Mouse (Mus musculus) forebrain, embryonic 15.5 days (tissue): ENCODE results near the gene Adarb2. TPM values are rescaled to one million over a fixed set of nuclear protein-coding genes. Genes with fewer than 3 reads are reported as not detected.

Experiments used
- ATAC-seq: fragments of 200-750 bp; cut with Nextera tagmentation; replicated peaks from 2 replicates; pipeline ENCODE4 v1.8.0; 2017; ENCODE audit warnings: mild to moderate bottlenecking, moderate TSS enrichment, moderate library complexity
- H3K27ac ChIP-seq: fragments of 300-500 bp; sonication (generic); replicated peaks from 2 replicates; pipeline ENCODE4 v1.5.1; 2015; ENCODE audit warnings: mild to moderate bottlenecking, inconsistent platforms
- H3K27me3 ChIP-seq: fragments of 300-500 bp; sonication (generic); 2 replicates; pipeline ENCODE4 v1.6.1; 2015; ENCODE audit warnings: inconsistent platforms
- H3K36me3 ChIP-seq: fragments of 300-500 bp; sonication (generic); 2 replicates; pipeline ENCODE4 v1.6.1; 2015; ENCODE audit warnings: mild to moderate bottlenecking, inconsistent platforms
- H3K4me1 ChIP-seq: fragments of 300-500 bp; sonication (generic); 2 replicates; pipeline ENCODE4 v1.6.1; 2015; ENCODE audit warnings: inconsistent platforms
- H3K4me2 ChIP-seq: fragments of 300-500 bp; sonication (generic); replicated peaks from 2 replicates; pipeline ENCODE4 v1.6.1; 2015; ENCODE audit warnings: mild to moderate bottlenecking, inconsistent platforms
- H3K4me3 ChIP-seq: fragments of 300-500 bp; sonication (generic); 2 replicates; pipeline ENCODE4 v1.5.1; 2015; ENCODE audit warnings: mild to moderate bottlenecking, inconsistent platforms
- H3K9ac ChIP-seq: fragments of 300-500 bp; sonication (generic); replicated peaks from 2 replicates; pipeline ENCODE4 v1.6.1; 2015; ENCODE audit warnings: mild to moderate bottlenecking, inconsistent platforms
- H3K9me3 ChIP-seq: fragments of 300-500 bp; sonication (generic); 2 replicates; pipeline ENCODE4 v1.6.1; 2016; ENCODE audit warnings: inconsistent platforms
- WGBS: fragments of 180-500 bp; shearing (Covaris S2); methylation state at CpG from one replicate; pipeline ENCODE4 v1.1.7; 2015; ENCODE audit warnings: mixed read lengths; 5-methylcytosine and 5-hydroxymethylcytosine counted together
- polyA plus RNA-seq: library from polyadenylated mRNA; unstranded; fragments of >200 nt; fragmentation: Nextera tagmentation; extraction: Ambion mirVana; gene quantifications from 2 replicates; pipeline ENCODE4 v1.2.1, GENCODE M21; 2015

Adarb2 gene
- polyA plus RNA-seq, 1 experiment from 2014 or later = 19.9 TPM

DNA sequence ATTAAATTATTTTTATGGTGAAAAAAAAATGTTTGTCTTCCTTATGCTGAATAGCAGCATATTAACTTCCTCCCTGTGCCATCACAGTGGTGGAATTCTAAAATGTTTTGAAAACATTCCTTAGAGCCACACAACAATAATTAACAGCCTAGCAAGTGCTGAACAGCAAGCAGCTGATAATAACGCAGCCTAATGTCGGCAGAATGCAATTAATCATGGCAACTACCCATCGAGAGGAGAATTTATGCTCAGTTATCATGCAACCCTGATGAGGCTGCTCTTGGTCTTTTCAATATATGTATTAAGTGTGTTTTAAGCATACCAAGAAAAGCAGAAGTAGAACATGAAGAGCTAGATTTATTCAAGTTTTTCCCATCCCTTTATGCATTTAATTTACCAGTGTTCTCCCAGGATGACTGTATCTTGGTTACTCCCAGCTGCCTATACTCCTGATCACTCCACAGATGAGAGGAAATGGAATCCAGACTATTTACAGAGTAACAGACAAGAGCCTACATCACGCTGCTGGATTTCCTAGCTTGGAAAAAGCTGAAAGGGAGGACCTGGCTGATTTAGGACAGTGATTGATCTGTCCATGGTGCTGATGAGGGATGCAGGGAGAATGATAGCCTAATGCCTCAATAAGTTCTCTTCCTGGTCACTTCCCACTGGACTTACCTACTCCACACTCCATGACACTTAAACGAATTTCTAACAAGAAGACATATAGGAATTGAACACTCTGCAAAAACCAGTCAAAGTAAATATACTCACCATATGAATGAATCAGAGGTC is 113.9 kb downstream of the Adarb2 start:
- 41% methylated on average over 5 of the region's 5 CpGs for WGBS
- no peaks in the 10 kb centered on the region for H3K9me3 ChIP-seq
- no peaks in the 10 kb centered on the region for H3K4me1 ChIP-seq
- no peak overlapping the region for H3K9ac ChIP-seq
- no peaks in the 10 kb centered on the region for H3K27me3 ChIP-seq
- H3K4me3 ChIP-seq = no peak overlapping the region
- H3K36me3 ChIP-seq = no peaks in the 10 kb centered on the region
- H3K27ac ChIP-seq = no peak overlapping the region
- ATAC-seq = no peak
- no peak overlapping the region for H3K4me2 ChIP-seq

GRCm38 (mm10) chr13:8333589-8334455 is 131.2 kb downstream of the Adarb2 start:
- H3K4me1 ChIP-seq = peaks cover 16% of the 10 kb centered on the region
- no peaks in the 10 kb centered on the region for H3K9me3 ChIP-seq
- H3K4me2 ChIP-seq = 0 out of 2 replicates have a peak overlapping the region, but pooled peaks have one; percentile 4
- H3K27me3 ChIP-seq = no peaks in the 10 kb centered on the region
- H3K36me3 ChIP-seq = no peaks in the 10 kb centered on the region
- H3K9ac ChIP-seq = no peak overlapping the region
- 8% methylated on average over 7 of the region's 7 CpGs for WGBS
- H3K4me3 ChIP-seq = no peak overlapping the region
- peak; percentile 62 for ATAC-seq
- no peak overlapping the region for H3K27ac ChIP-seq

DNA sequence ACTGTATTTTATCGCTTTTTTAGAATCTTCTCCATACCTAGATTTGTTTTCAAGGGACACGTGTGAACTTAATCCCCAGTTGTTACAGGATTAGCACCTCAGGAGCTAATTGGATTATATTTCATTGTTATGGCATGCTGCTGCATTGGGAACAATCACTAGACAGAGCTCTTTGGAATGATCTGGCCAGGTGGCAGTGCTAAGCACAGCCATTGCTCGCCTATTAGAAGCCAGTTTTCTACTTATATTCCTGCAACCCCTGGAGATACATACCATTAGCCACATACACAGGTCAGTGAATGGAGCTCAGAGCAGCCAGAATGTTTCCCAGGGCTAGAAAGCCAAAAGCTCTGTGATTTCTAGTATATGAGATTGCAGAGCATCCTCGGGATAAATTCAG is 131.9 kb downstream of the Adarb2 start:
- H3K27me3 ChIP-seq = no peaks in the 10 kb centered on the region
- H3K4me2 ChIP-seq = no peak overlapping the region
- peaks cover 16% of the 10 kb centered on the region for H3K4me1 ChIP-seq
- no peak overlapping the region for H3K4me3 ChIP-seq
- no peaks in the 10 kb centered on the region for H3K9me3 ChIP-seq
- WGBS = 25% methylated on average over 4 of the region's 4 CpGs
- no peak for ATAC-seq
- H3K9ac ChIP-seq = no peak overlapping the region
- H3K36me3 ChIP-seq = no peaks in the 10 kb centered on the region
- no peak overlapping the region for H3K27ac ChIP-seq

GRCm38 (mm10) chr13:8341086-8341807 is 138.6 kb downstream of the Adarb2 start:
- no peaks in the 10 kb centered on the region for H3K9me3 ChIP-seq
- H3K4me3 ChIP-seq = no peak overlapping the region
- WGBS = 76% methylated on average over 5 of the region's 5 CpGs
- H3K27me3 ChIP-seq = no peaks in the 10 kb centered on the region
- H3K9ac ChIP-seq = no peak overlapping the region
- H3K4me1 ChIP-seq = no peaks in the 10 kb centered on the region
- H3K4me2 ChIP-seq = no peak overlapping the region
- H3K27ac ChIP-seq = no peak overlapping the region
- no peaks in the 10 kb centered on the region for H3K36me3 ChIP-seq
- no peak for ATAC-seq

GRCm38 (mm10) chr13:8347147-8347546 is 144.5 kb downstream of the Adarb2 start:
- H3K27me3 ChIP-seq = no peaks in the 10 kb centered on the region
- H3K27ac ChIP-seq = no peak overlapping the region
- 79% methylated on average over 7 of the region's 7 CpGs for WGBS
- no peak overlapping the region for H3K4me3 ChIP-seq
- H3K9me3 ChIP-seq = no peaks in the 10 kb centered on the region
- no peak overlapping the region for H3K4me2 ChIP-seq
- H3K9ac ChIP-seq = no peak overlapping the region
- no peaks in the 10 kb centered on the region for H3K4me1 ChIP-seq
- no peaks in the 10 kb centered on the region for H3K36me3 ChIP-seq
- ATAC-seq = no peak

DNA sequence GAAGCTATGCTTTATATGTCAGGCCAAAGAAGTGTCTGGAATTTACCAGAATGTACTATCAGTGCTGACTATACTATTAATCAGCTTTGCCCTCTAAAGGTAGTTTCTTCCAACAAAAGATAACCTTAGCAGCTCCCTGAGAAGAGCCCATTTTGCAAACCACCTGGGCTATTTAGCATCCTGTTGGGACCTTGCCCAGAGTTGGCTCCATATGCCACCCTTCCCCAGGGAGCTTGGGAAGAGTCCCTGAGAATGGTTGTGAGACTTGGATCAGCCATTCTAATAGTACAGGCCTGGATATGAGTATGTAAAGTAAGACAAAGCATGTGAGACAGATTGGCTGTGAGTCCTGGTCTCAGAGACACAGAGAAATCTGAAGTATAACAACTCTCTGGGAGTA is 149.7 kb downstream of the Adarb2 start:
- no peak overlapping the region for H3K9ac ChIP-seq
- H3K9me3 ChIP-seq = no peaks in the 10 kb centered on the region

DNA sequence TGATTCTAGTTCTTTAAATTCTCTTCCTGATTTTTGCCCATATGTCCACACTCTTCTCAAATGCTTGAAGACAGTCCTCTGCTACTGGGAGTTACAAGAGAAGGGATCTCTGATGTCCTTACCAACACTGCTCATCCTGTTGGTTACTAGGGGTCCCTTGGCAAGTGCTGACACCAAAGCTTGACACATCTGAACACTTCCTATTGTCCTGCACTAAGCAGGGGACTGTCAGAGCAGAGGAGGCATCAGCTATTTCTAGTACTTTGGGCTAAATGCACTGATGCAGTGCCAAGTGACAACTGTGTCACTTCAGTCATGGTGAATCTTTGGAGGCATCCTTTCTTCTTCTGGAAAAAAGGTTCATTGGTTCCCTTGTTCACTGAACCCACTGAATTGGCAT is 150.3 kb downstream of the Adarb2 start:
- no peaks in the 10 kb centered on the region for H3K9me3 ChIP-seq
- H3K27ac ChIP-seq = no peak overlapping the region
- H3K4me3 ChIP-seq = no peak overlapping the region
- no peaks in the 10 kb centered on the region for H3K36me3 ChIP-seq
- H3K4me1 ChIP-seq = no peaks in the 10 kb centered on the region
- H3K9ac ChIP-seq = no peak overlapping the region
- H3K27me3 ChIP-seq = no peaks in the 10 kb centered on the region
- no peak overlapping the region for H3K4me2 ChIP-seq
- no peak for ATAC-seq

More for the DNA sequence above, 149.7 kb downstream of the Adarb2 start:
- no peak overlapping the region for H3K4me3 ChIP-seq
- no peaks in the 10 kb centered on the region for H3K36me3 ChIP-seq
- no peak overlapping the region for H3K27ac ChIP-seq
- H3K27me3 ChIP-seq = no peaks in the 10 kb centered on the region
- no peaks in the 10 kb centered on the region for H3K4me1 ChIP-seq
- H3K4me2 ChIP-seq = no peak overlapping the region
- no peak for ATAC-seq

- Histone ChIP-seq H3K4me2 (no peak overlapping the region), H3K27me3 (no peaks in the 10 kb centered on the region), H3K4me1 (no peaks in the 10 kb centered on the region), H3K9ac (no peak overlapping the region), H3K4me3 (no peak overlapping the region), H3K9me3 (no peaks in the 10 kb centered on the region), H3K27ac (no peak overlapping the region), H3K36me3 (no peaks in the 10 kb centered on the region)
- ATAC-seq = no peak
- 69% methylated on average over 1 of the region's 1 CpGs for WGBS
Observed at GRCm38 (mm10) chr13:8365523-8365922, 162.9 kb downstream of the Adarb2 start.

DNA sequence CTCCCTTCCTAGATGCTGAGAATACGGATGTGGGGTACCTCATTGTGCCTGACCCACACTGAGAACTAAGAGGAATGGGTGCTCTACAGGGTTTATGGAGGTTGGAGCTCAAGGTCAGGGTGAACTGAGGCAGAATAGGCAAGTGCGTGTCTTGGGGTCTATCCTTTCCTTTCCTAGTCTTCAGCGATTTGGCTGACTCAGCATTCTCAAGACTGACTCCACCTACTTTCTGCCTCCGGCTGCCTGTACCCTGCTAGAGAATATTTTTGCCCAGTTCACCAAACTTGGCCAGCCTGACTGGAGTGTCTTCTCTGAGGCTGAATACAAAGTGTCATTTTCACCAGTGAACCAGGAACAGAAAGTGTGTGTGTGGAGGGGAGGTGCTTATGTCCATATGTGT is 163.4 kb downstream of the Adarb2 start:
- Histone ChIP-seq H3K4me3 (no peak overlapping the region), H3K27me3 (no peaks in the 10 kb centered on the region), H3K36me3 (no peaks in the 10 kb centered on the region), H3K4me1 (no peaks in the 10 kb centered on the region), H3K27ac (no peak overlapping the region), H3K9me3 (no peaks in the 10 kb centered on the region), H3K4me2 (no peak overlapping the region), H3K9ac (no peak overlapping the region)
- 85% methylated on average over 4 of the region's 4 CpGs for WGBS
- no peak for ATAC-seq

- no peaks in the 10 kb centered on the region for H3K4me1 ChIP-seq
- H3K9ac ChIP-seq = no peak overlapping the region
- no peak overlapping the region for H3K4me3 ChIP-seq
- H3K27me3 ChIP-seq = no peaks in the 10 kb centered on the region
- H3K27ac ChIP-seq = no peak overlapping the region
- no peak overlapping the region for H3K4me2 ChIP-seq
- WGBS = 73% methylated on average over 7 of the region's 7 CpGs
- H3K36me3 ChIP-seq = no peaks in the 10 kb centered on the region
- no peaks in the 10 kb centered on the region for H3K9me3 ChIP-seq
- ATAC-seq = no peak
Observed at GRCm38 (mm10) chr13:8369868-8370387, 167.3 kb downstream of the Adarb2 start.

GRCm38 (mm10) chr13:8388541-8388940 is 185.9 kb downstream of the Adarb2 start:
- ATAC-seq = no peak
- no peaks in the 10 kb centered on the region for H3K9me3 ChIP-seq
- H3K27ac ChIP-seq = no peak overlapping the region
- H3K4me1 ChIP-seq = no peaks in the 10 kb centered on the region
- 24% methylated on average over 1 of the region's 1 CpGs for WGBS
- no peaks in the 10 kb centered on the region for H3K27me3 ChIP-seq
- H3K9ac ChIP-seq = no peak overlapping the region
- H3K4me3 ChIP-seq = no peak overlapping the region
- H3K4me2 ChIP-seq = no peak overlapping the region
- no peaks in the 10 kb centered on the region for H3K36me3 ChIP-seq
